Mouse (Mus musculus) telencephalon, adult 2 months (tissue): Measurements from ENCODE around the gene Xirp1.

Source experiments
- DNase-seq: peaks from one replicate; pipeline ENCODE4 v3.0.0-alpha.2; 2011; ENCODE audit warnings: low read depth, low spot score

Xirp1 gene

DNA sequence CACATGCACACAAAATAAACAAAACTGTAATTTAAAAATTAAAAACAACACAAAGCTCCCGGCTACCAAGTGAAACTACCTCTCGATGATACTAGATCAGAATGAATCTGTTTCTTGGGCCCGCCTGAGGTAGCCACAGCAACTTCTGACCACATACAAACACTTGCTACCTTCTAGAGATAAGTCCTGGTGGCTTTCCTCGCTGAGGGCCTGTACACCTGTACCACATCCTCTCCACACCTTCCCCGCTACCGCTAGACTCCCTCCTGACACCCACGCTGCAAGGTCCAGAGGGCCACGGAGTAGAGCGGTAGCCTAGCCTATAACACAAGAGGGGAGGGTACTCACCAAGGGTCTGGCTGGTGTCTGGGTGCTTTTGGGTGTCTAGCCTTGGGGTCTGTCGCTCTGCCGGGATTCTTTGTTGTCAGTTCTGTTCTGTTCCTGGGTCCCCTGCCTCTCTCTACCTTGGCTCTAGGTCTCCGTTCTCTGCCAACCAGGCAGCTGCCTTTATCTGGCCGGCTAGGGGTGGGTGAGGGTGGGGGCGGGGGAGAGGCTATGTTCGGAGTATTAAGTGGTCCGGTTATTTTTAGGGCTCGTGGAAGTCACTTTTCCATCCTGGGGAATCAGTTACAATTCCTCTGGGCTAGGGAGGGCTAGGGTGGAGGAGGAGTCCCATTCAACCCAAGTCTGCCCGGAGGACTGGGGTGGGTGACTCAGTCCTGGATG is at the start of gene Xirp1:
Gene Xirp1 (minus strand): TSS at position 513 of the 726 bp plus-strand sequence.
- no peak for DNase-seq

DNA sequence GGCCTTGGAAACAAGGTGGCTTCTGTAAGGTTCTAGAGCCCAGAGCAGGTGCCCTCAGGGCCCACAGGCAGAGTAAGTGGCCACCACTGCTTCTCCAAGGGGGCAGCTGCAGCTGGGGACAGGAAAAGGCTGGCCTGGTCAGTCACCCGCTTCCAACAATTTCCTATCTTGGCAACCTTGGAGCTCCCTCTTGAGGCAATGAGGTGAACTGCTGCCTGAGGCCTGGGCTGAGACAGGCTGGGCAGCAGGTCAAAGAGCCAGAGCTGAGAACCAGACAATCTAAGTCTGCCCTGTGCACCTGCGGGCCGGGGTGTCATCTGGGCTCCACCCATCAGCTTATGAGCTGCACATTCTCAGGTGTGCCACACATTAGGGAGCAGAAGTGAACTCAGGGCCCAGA is 49.8 kb upstream of the Xirp1 start:
- DNase-seq: no peak

- no peak for DNase-seq
Observed at GRCm38 (mm10) chr9:120071251-120071650, 47.9 kb upstream of the Xirp1 start.

- no peak for DNase-seq
Observed at GRCm38 (mm10) chr9:120069779-120070178, 46.4 kb upstream of the Xirp1 start, which contains the start of gene Cx3cr1. Gene Cx3cr1 (minus strand): TSS chr9:120069879.

- no peak for DNase-seq
Observed at GRCm38 (mm10) chr9:120068047-120068446, 44.6 kb upstream of the Xirp1 start.

GRCm38 (mm10) chr9:120067609-120068008 is 44.2 kb upstream of the Xirp1 start:
- no peak for DNase-seq

- DNase-seq: no peak
Observed at GRCm38 (mm10) chr9:120064317-120064716, 40.9 kb upstream of the Xirp1 start.

- DNase-seq: no peak
Observed at GRCm38 (mm10) chr9:120058730-120059129, 35.3 kb upstream of the Xirp1 start.

- DNase-seq: no peak
Observed at GRCm38 (mm10) chr9:120056201-120056600, 32.8 kb upstream of the Xirp1 start.

- no peak for DNase-seq
Observed at GRCm38 (mm10) chr9:120054545-120055277, 31.3 kb upstream of the Xirp1 start.

DNA sequence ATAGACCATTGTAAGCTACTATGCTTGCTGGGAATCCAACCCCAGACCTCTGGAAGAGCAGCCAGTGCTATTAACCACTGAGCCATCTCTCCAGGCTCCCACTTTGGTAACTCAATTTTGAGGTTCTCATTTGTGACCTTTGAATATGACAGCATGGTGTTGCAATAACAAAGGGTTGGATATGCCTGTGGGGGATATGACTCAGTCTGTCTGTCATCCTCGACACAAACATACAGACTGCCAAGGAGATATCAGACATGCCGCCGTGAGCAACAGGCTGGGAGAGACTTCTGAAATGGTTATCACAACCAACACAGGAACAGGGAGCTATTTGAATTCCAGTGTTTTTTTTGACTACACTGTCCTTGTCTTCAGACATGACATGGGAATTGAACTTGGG is 26.0 kb upstream of the Xirp1 start:
- no peak for DNase-seq

GRCm38 (mm10) chr9:120048495-120048894 is 25.1 kb upstream of the Xirp1 start:
- no peak for DNase-seq

DNA sequence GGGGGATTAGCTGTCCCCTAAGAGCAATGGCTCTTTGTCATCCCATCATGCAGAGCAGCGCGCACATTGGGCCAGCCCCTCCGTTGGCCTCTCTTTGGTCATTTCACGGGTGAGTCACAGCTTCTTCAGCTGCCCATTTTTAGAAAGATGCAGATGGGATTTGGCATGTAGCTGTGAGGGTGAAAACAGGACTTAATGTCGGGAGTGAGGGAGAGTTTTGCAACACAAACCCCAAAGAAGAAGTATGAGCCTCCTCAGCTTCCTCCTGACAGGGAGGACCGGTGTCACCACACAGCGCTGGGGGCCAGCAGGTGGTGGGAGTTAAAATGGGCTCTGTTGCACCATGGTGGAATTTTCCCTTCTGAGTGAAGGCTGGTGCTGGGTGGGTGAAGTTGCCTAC is 19.7 kb upstream of the Xirp1 start:
- no peak for DNase-seq

GRCm38 (mm10) chr9:120037414-120037813 is 14.0 kb upstream of the Xirp1 start:
- DNase-seq: peak; percentile 58

DNA sequence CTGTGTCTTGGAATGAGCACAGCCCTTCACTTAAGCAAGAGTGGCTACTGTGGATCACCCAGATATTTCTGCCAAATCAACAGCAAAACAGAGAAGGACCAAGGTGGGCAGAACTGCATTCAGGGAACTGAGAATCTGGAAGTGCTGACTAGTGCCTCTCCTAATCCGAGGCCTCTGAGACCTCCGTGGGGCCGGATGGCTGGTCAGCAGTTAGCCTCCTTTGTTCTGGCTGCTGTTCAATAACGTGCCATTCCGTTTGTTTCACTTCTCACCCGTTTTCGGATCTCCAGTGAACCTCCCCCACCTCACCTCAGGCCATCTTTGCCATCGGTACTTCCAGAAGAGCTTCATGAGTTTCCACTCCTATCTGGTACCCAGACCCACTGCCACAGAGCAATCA is 11.0 kb upstream of the Xirp1 start:
- no peak for DNase-seq

GRCm38 (mm10) chr9:120032710-120033109 is 9.3 kb upstream of the Xirp1 start:
- no peak for DNase-seq

- no peak for DNase-seq
Observed at GRCm38 (mm10) chr9:120030421-120030820, 7.0 kb upstream of the Xirp1 start.

GRCm38 (mm10) chr9:120029880-120030279 is 6.5 kb upstream of the Xirp1 start:
- no peak for DNase-seq

DNA sequence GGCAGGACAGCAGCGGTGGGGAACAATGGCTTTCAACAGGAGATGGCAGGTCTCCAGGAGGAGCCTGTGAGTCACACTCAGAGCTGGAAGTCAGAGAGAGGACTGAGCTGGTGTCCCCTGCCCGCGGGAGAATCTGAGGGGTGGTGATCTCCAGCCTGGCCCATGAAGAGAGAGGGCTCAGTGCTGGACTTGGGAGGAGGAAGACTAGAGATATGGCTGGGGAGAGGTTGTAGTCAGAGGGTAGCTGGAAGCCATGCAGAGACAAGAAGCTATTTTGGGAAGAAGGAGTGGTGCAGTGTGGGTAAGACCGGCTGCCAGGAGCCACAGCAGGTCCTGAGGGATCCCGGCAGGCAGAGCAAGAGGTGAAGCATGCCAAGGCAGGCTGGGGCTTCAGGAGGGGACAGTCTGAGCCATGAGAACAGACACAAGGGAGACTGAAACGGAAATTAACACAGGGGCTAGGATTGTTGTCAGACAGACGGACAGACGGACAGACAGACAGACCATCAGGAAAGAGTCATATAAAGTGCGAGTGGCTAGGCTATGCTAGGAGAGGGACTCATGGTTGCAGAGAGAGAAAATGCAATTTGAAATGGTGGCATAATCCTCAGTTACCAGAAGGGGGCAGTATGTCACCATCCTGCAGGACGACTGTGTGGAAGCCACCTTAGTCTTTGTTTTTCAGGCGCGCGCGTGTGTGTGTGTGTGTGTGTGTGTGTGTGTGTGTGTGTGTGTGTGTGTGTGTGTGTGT is 4.2 kb upstream of the Xirp1 start:
- DNase-seq: peak; percentile 51

GRCm38 (mm10) chr9:120024625-120025024 is 1.2 kb upstream of the Xirp1 start:
- DNase-seq: no peak

GRCm38 (mm10) chr9:120024171-120024570 is 773 bp upstream of the Xirp1 start:
- DNase-seq: no peak

DNA sequence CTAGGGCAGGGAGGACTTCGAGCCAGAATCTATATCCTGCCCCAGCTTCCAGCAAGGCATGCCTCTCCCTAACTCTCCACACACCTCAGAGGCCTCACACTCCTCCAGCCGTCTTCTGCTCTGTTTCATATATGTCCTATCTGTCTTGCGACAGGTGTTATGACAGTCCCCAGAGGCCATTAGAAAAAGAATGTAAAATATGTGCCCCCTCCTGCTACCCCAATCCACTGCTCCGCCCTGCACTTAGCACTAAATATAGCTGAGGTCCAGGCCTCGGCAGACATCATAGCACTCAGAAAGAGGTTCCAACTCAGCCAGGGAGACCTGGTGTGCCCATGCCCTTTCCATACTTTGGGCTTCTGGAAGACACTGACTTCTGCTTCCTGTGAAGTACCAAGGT is 2.2 kb downstream of the Xirp1 start:
- no peak for DNase-seq
